ENCODE assay signal across 35 mouse cellular contexts in the genomic region with DNA sequence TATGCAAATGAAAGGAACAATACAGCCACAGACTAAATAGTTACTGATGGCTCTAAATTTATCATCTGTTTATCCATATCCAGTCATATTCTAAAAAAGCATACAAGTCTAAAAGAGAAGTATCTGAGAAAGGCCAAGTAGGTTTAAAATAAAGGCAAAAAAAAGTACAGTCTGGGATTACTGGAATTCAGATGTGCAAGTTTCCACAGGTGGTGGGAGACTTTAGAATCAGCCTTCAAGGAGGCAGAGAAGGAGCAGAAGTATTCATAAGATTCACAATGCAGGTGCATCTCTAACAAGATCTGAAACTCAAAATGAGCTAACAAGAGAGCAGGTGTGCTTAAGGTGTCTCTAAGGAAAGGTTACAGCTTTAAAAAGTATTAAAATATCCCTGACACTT.
"Had no signal": no experiment of that assay in that cellular context is flagged by ENCODE, and none has a peak within 500 bp of the region (broad histone marks: within the 10 kb centered on the region; RNA-seq: fewer than 3 reads in every experiment).

No protein-coding gene starts in this region.

- H3K4me2 ChIP-seq: heart, embryonic 11.5 days; heart, embryonic 12.5 days; heart, embryonic 13.5 days; heart, embryonic 15.5 days; hindbrain, embryonic 12.5 days; hindbrain, embryonic 13.5 days; hindbrain, embryonic 14.5 days; hindbrain, embryonic 15.5 days; intestine, embryonic 15.5 days; kidney, embryonic 15.5 days had no signal

- H3K9me3 ChIP-seq: heart, embryonic 12.5 days; heart, embryonic 13.5 days; heart, embryonic 15.5 days; hindbrain, embryonic 10.5 days; hindbrain, embryonic 12.5 days; hindbrain, embryonic 13.5 days; hindbrain, embryonic 15.5 days; intestine, embryonic 15.5 days; kidney, embryonic 15.5 days had no signal

- H3K4me3 ChIP-seq: heart, embryonic 12.5 days; heart, embryonic 13.5 days; heart, embryonic 15.5 days; hindbrain, embryonic 10.5 days; hindbrain, embryonic 12.5 days; hindbrain, embryonic 13.5 days; hindbrain, embryonic 15.5 days; intestine, embryonic 15.5 days; kidney, embryonic 15.5 days; layer of hippocampus, adult 2 months; left cerebral cortex, adult 2 months had no signal

- H3K4me1 ChIP-seq: hindbrain, embryonic 12.5 days; hindbrain, embryonic 15.5 days; intestine, embryonic 15.5 days had no signal

- ATAC-seq: hindbrain, embryonic 16.5 days; hindbrain, postnatal 0 days; inflammation-experienced regulatory T-cells, adult 6 months; intestine, embryonic 15.5 days; intestine, embryonic 16.5 days; intestine, postnatal 0 days had no signal

- H3K9ac ChIP-seq: heart, embryonic 12.5 days; heart, embryonic 13.5 days; heart, embryonic 15.5 days; hindbrain, embryonic 12.5 days; hindbrain, embryonic 13.5 days; hindbrain, embryonic 14.5 days; hindbrain, embryonic 15.5 days; intestine, embryonic 15.5 days; kidney, embryonic 15.5 days had no signal

- H3K27ac ChIP-seq: heart, embryonic 13.5 days; heart, embryonic 15.5 days; hindbrain, embryonic 10.5 days; hindbrain, embryonic 12.5 days; hindbrain, embryonic 13.5 days; hindbrain, embryonic 14.5 days; hindbrain, embryonic 15.5 days; hindbrain, postnatal 0 days; intestine, embryonic 15.5 days; kidney, embryonic 15.5 days; kidney, postnatal 0 days; layer of hippocampus, adult 2 months; left cerebral cortex, adult 2 months had no signal

- H3K36me3 ChIP-seq: heart, embryonic 12.5 days; heart, embryonic 13.5 days; heart, embryonic 15.5 days; hindbrain, embryonic 10.5 days; hindbrain, embryonic 12.5 days; hindbrain, embryonic 13.5 days; hindbrain, embryonic 15.5 days; intestine, embryonic 15.5 days; kidney, embryonic 15.5 days had no signal

- H3K27me3 ChIP-seq: heart, embryonic 12.5 days; heart, embryonic 13.5 days; heart, embryonic 15.5 days; hindbrain, embryonic 12.5 days; hindbrain, embryonic 13.5 days; hindbrain, embryonic 15.5 days; intestine, embryonic 15.5 days; kidney, embryonic 15.5 days had no signal

- DNase-seq: heart, postnatal 10 days; heart, postnatal 14 days; heart, postnatal 36 days; heart, postnatal 4 days; kidney, adult 11 months; kidney, adult 18-20 months; kidney, adult 2 months; kidney, adult 8-10 months; kidney, adult 9 months; kidney, postnatal 10 days; kidney, postnatal 14 days; kidney, postnatal 25 days; kidney, postnatal 36 days; kidney, postnatal 4 days; layer of hippocampus, adult 9-11 months; layer of hippocampus, postnatal 36 days had no signal
